Mouse (Mus musculus) sigmoid colon, adult 10 weeks (tissue): ENCODE measurements around the gene Trp53. TPM values are rescaled to one million over a fixed set of nuclear protein-coding genes. Genes with fewer than 3 reads are reported as not detected.

ENCODE experiments used
- polyA plus RNA-seq: library from polyadenylated mRNA; stranded (reverse); fragments of 350-450 nt; fragmentation: Illumina TruSeq; extraction: RNeasy Lipid Tissue Mini Kit (QIAGEN cat#74804); gene quantifications from one replicate; pipeline ENCODE4 v1.2.3, GENCODE M21; 2014; ENCODE audit warnings: low read depth, low replicate concordance

Gene Trp53
- polyA plus RNA-seq, result 6.8 TPM

DNA sequence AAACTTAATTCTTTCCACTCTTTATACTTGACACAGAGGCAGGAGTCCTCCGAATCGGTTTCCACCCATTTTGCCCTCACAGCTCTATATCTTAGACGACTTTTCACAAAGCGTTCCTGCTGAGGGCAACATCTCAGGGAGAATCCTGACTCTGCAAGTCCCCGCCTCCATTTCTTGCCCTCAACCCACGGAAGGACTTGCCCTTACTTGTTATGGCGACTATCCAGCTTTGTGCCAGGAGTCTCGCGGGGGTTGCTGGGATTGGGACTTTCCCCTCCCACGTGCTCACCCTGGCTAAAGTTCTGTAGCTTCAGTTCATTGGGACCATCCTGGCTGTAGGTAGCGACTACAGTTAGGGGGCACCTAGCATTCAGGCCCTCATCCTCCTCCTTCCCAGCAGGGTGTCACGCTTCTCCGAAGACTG lies at the start of gene Trp53, which contains the start of gene Wrap53:
TSS of gene Trp53 (plus strand) at position 269 of the 424 bp plus-strand sequence.
TSS of gene Wrap53 (minus strand) at position 165 of the 424 bp plus-strand sequence.

DNA sequence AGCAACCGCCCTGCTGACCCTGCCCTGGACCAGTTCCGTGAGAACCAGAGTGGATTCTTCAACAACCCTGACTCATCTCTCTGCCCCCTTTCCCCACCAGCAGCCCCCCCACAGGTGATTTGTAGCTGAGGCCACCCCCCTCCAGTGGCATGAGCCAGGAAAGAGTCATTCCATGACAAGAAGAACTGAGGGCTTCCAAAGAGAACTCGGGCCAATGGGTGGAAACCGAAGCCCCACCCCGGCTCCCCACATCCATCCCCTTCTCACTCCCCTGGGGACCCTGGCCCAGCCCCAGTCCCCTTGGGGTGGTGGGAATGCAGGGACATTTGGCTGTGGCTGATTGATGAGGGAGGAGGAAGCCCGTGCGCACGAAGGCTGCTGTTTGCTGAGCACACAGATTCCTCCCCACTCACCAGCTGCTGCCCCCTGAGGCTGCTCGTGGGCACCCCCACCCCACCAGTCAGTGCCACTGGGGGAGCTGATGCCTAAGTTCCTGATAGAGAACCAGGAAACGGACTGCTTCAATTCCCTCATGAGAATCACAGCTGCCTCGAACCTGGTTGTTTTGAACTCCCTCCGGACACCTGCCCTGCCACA lies 31.0 kb upstream of the Trp53 start, which contains the start of gene Dnah2:
TSS of gene Dnah2 (minus strand) at position 51 of the 597 bp plus-strand sequence.

GRCm38 (mm10) chr11:69559851-69560765 lies 20.1 kb upstream of the Trp53 start, which contains the start of gene Efnb3:
TSS of gene Efnb3 (minus strand) at chr11:69560205.

GRCm38 (mm10) chr11:69605726-69606490 lies 25.7 kb downstream of the Trp53 start, which contains the start of gene Atp1b2:
TSS of gene Atp1b2 (minus strand) at chr11:69605942.

GRCm38 (mm10) chr11:69617805-69618204 lies 37.6 kb downstream of the Trp53 start, which contains the start of gene Shbg:
TSS of gene Shbg (minus strand) at chr11:69617905.

DNA sequence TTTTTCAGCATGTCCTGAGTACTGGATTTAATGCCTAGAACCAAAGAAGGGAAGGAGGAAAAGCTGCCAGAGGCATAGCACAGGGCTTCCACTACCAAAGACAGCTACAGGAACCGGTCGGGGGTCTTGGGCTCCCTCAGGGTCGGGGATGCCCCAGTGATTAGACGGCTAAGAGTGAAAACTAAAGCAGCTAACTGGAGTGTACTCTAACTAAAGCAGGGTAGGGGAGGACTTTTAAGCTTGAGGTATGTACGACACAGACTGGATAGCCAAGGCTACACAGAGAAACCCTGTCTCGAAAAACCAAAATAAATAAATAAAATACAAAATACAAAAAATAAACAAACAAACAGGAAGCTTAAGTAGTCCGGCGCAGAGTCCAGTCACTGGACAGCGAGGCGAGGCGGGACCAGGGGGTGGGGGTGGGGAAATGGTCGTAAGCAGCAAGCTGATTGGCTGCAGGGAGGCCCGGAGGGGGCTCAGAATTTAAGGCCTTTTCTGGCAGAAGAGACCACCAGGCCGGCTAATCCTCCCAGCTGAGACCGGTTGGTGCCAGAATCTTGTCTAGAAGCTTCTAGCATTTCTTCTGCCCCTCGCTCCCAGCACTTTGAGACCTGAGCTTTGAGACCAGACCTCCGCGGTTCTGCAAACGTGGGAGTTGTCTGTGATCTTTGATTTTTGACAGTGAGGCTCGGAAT lies 41.6 kb downstream of the Trp53 start, which contains the start of gene Sat2:
TSS of gene Sat2 (plus strand) at position 454 of the 698 bp plus-strand sequence.

DNA sequence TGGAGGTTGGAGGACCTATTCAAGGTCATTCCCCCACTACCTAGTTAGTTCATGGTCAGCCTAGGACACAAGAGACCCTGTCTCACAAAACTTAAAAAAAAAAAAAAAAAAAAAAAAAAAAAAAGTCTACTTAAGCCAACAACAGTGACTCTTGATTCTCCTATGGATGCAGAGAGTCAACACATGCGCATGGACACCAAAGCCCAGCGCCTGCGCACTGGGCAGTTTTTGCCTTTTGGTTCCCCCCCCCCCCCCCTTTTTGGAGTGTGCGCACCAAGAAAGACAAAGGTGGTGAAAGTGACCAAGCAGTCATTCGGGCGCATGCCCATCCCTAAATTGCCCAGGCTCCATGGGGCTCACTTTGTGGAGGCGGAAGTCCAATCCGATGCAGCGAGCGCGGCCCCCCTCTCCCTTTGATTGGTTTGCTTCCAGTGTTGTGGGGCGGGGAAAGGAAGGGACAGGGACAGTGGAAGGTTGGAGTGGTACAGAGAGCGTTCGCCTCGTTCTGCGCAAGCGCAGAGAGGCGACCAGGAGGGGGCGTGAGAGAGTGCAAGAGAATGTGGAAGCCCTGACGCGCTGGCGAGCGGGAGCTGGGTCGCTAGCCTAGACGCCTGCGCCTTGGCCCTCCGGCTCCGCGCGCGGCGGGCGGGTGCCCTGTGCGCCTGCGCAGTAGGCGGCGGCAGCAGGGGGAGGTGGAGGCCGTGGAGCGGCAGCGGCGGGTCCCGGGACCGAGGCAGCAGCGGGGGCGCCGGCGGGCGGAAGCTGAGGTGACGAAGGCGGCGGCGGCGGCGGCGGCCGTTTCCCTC lies 52.3 kb downstream of the Trp53 start, which contains the start of gene Fxr2:
TSS of gene Fxr2 (plus strand) at position 707 of the 806 bp plus-strand sequence.

Other genes starting within 250 kb of the Trp53 start
- gene Rnf227, start 239.9 kb upstream of the Trp53 start, polyA plus RNA-seq, result 5.9 TPM
- gene Chd3, start 211.0 kb upstream of the Trp53 start, polyA plus RNA-seq, result 17.9 TPM
- 5.3 TPM for gene Naa38, start 184.9 kb upstream of the Trp53 start, polyA plus RNA-seq
- 31.9 TPM for gene Cyb5d1, start 184.7 kb upstream of the Trp53 start, polyA plus RNA-seq
- not detected for gene Tmem88, start 182.1 kb upstream of the Trp53 start, polyA plus RNA-seq
- 7.2 TPM for gene Kdm6b, start 166.7 kb upstream of the Trp53 start, polyA plus RNA-seq
- gene Dnah2, start 31.2 kb upstream of the Trp53 start, polyA plus RNA-seq, result 0.13 TPM
- 0.38 TPM for gene Efnb3, start 20.2 kb upstream of the Trp53 start, polyA plus RNA-seq
- 1.9 TPM for gene Wrap53, start 104 bp upstream of the Trp53 start, polyA plus RNA-seq
- gene Atp1b2, start 25.6 kb downstream of the Trp53 start, polyA plus RNA-seq, result 6.9 TPM
- not detected for gene Shbg, start 37.5 kb downstream of the Trp53 start, polyA plus RNA-seq
- gene Sat2, start 41.7 kb downstream of the Trp53 start, polyA plus RNA-seq, result 1.7 TPM
- gene Fxr2, start 52.6 kb downstream of the Trp53 start, polyA plus RNA-seq, result 12.4 TPM
- not detected for gene Sox15, start 75.0 kb downstream of the Trp53 start, polyA plus RNA-seq
- 20.3 TPM for gene Mpdu1, start 82.3 kb downstream of the Trp53 start, polyA plus RNA-seq
- gene Cd68, start 85.8 kb downstream of the Trp53 start, polyA plus RNA-seq, result 2.6 TPM
- 463 TPM for gene Eif4a1, start 92.1 kb downstream of the Trp53 start, polyA plus RNA-seq
- 129 TPM for gene Senp3, start 101.7 kb downstream of the Trp53 start, polyA plus RNA-seq
- gene Tnfsf13, start 105.4 kb downstream of the Trp53 start, polyA plus RNA-seq, result 38.2 TPM
- 1.6 TPM for gene Tnfsf12, start 115.5 kb downstream of the Trp53 start, polyA plus RNA-seq
- gene Tnfsfm13, start 115.7 kb downstream of the Trp53 start, polyA plus RNA-seq, result 8.2 TPM
- gene Polr2a, start 178.3 kb downstream of the Trp53 start, polyA plus RNA-seq, result 25.7 TPM
- gene Slc35g3, start 181.6 kb downstream of the Trp53 start, polyA plus RNA-seq, result not detected
- 17.7 TPM for gene Zbtb4, start 185.6 kb downstream of the Trp53 start, polyA plus RNA-seq
- gene Chrnb1, start 215.6 kb downstream of the Trp53 start, polyA plus RNA-seq, result 4.0 TPM
- 9.5 TPM for gene Fgf11, start 221.5 kb downstream of the Trp53 start, polyA plus RNA-seq
- gene Tmem102, start 225.3 kb downstream of the Trp53 start, polyA plus RNA-seq, result 11.7 TPM
- not detected for gene Gm39566, start 234.9 kb downstream of the Trp53 start, polyA plus RNA-seq
- gene Spem2, start 238.1 kb downstream of the Trp53 start, polyA plus RNA-seq, result not detected
- not detected for gene Spem1, start 241.8 kb downstream of the Trp53 start, polyA plus RNA-seq